Mouse (Mus musculus) embryonic facial prominence, embryonic 15.5 days (tissue): Measurements from ENCODE around the gene Gpr45. TPM values are rescaled to one million over a fixed set of nuclear protein-coding genes. Genes with fewer than 3 reads are reported as not detected.

Experiments used
- ATAC-seq: fragments of 200-750 bp; cut with Nextera tagmentation; 2 replicates; pipeline ENCODE4 v1.8.0; 2017; ENCODE audit warnings: low read depth, moderate TSS enrichment; ENCODE audit not compliant: insufficient number of reproducible peaks, low FRiP score, low TSS enrichment
- H3K27ac ChIP-seq: fragments of 300-500 bp; sonication (generic); replicated peaks from 2 replicates; pipeline ENCODE4 v1.5.1; 2015; ENCODE audit warnings: mild to moderate bottlenecking, inconsistent platforms
- H3K27me3 ChIP-seq: fragments of 300-500 bp; sonication (generic); 2 replicates; pipeline ENCODE4 v1.6.1; 2015; ENCODE audit warnings: inconsistent platforms
- H3K36me3 ChIP-seq: fragments of 300-500 bp; sonication (generic); 2 replicates; pipeline ENCODE4 v1.6.1; 2015; ENCODE audit warnings: mild to moderate bottlenecking, inconsistent platforms
- H3K4me1 ChIP-seq: fragments of 300-500 bp; sonication (generic); 2 replicates; pipeline ENCODE4 v1.6.1; 2015; ENCODE audit warnings: inconsistent platforms
- H3K4me2 ChIP-seq: fragments of 300-500 bp; sonication (generic); replicated peaks from 2 replicates; pipeline ENCODE4 v1.6.1; 2015; ENCODE audit warnings: mild to moderate bottlenecking, inconsistent platforms
- H3K4me3 ChIP-seq: fragments of 300-500 bp; sonication (generic); replicated peaks from 2 replicates; pipeline ENCODE4 v1.5.1; 2015; ENCODE audit warnings: mild to moderate bottlenecking, inconsistent platforms
- H3K9ac ChIP-seq: fragments of 300-500 bp; sonication (generic); 2 replicates; pipeline ENCODE4 v1.6.1; 2015; ENCODE audit warnings: inconsistent platforms
- H3K9me3 ChIP-seq: fragments of 300-500 bp; sonication (generic); replicated peaks from 2 replicates; pipeline ENCODE4 v1.6.1; 2016; ENCODE audit warnings: inconsistent platforms
- WGBS: fragments of 180-500 bp; shearing (Covaris S2); methylation state at CpG from one replicate; pipeline ENCODE4 v1.1.7; 2015; 5-methylcytosine and 5-hydroxymethylcytosine counted together
- polyA plus RNA-seq: library from polyadenylated mRNA; unstranded; fragments of >200 nt; fragmentation: Nextera tagmentation; extraction: Ambion mirVana; gene quantifications from 2 replicates; pipeline ENCODE4 v1.2.1, GENCODE M21; 2015

Gpr45 gene
- 5.9 and 8.0 TPM in 2 replicates for polyA plus RNA-seq

GRCm38 (mm10) chr1:42952734-42953481, at the start of gene Gpr45:
Gene Gpr45 (plus strand): TSS chr1:42952872.
- Histone ChIP-seq H3K27ac (peak within 1 kb of the TSS; percentile 73), H3K9me3 (no peaks in the 10 kb centered on the region), H3K4me1 (0 out of 2 replicates have a peak, but pooled peaks cover 5% of the 10 kb centered on the region), H3K27me3 (no peaks in the 10 kb centered on the region), H3K4me3 (peak within 1 kb of the TSS; percentile 80), H3K36me3 (no peaks in the 10 kb centered on the region), H3K9ac (peak within 1 kb of the TSS; percentile 66), H3K4me2 (peak within 1 kb of the TSS; percentile 95)
- under 1% methylated on average over 67 of the region's 71 CpGs for WGBS
- ATAC-seq, result peak; percentile 83

- Histone ChIP-seq H3K4me3 (no peak overlapping the region), H3K36me3 (peaks cover 26% of the 10 kb centered on the region)
- WGBS, result 81% methylated on average over 11 of the region's 11 CpGs
Measured at GRCm38 (mm10) chr1:42905148-42905547, 47.5 kb upstream of the Gpr45 start.

DNA sequence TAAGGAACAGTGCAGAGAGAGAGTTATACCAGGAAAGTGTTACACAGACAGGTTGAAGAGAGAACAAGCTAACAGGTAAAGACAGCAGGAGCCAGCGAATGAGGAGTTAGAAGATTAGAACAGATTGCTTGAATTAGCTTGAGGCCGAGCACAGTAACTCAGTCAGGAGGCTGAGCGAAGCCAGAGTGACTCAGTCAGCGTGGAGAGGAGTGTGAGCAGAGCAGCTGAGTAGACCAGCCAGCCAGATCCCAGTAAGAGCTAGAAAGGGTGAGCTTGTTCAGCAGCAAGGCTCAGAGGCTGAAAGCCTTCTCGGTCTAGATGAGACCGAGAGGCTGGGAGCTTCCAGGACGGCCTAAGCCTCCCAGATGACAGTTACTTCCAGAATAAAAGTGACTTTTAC, 46.0 kb upstream of the Gpr45 start:
- H3K27ac ChIP-seq, result no peak overlapping the region
- no peaks in the 10 kb centered on the region for H3K9me3 ChIP-seq
- H3K36me3 ChIP-seq, result peaks cover 12% of the 10 kb centered on the region; the same call in 1 of the 2 replicates
- H3K27me3 ChIP-seq, result no peaks in the 10 kb centered on the region
- WGBS, result 63% methylated on average over 7 of the region's 7 CpGs
- H3K9ac ChIP-seq, result no peak overlapping the region
- no peak overlapping the region for H3K4me3 ChIP-seq
- no peaks in the 10 kb centered on the region for H3K4me1 ChIP-seq
- no peak for ATAC-seq
- no peak overlapping the region for H3K4me2 ChIP-seq

More at GRCm38 (mm10) chr1:42905148-42905547, 47.5 kb upstream of the Gpr45 start:
- Histone ChIP-seq H3K27me3 (no peaks in the 10 kb centered on the region), H3K4me2 (no peak overlapping the region), H3K4me1 (no peaks in the 10 kb centered on the region), H3K9ac (no peak overlapping the region), H3K9me3 (no peaks in the 10 kb centered on the region), H3K27ac (no peak overlapping the region)
- ATAC-seq, result no peak

- 56% methylated on average over 4 of the region's 4 CpGs for WGBS
Measured at GRCm38 (mm10) chr1:42907153-42907552, 45.5 kb upstream of the Gpr45 start.

GRCm38 (mm10) chr1:42915062-42915461, 37.6 kb upstream of the Gpr45 start:
- Histone ChIP-seq H3K4me2 (no peak overlapping the region), H3K4me3 (no peak overlapping the region), H3K27me3 (no peaks in the 10 kb centered on the region), H3K27ac (no peak overlapping the region), H3K36me3 (no peaks in the 10 kb centered on the region), H3K4me1 (peaks cover 9% of the 10 kb centered on the region; the same call in 1 of the 2 replicates), H3K9ac (no peak overlapping the region), H3K9me3 (no peaks in the 10 kb centered on the region)
- WGBS, result 11% methylated on average over 4 of the region's 4 CpGs
- ATAC-seq, result no peak

More at GRCm38 (mm10) chr1:42907153-42907552, 45.5 kb upstream of the Gpr45 start:
- Histone ChIP-seq H3K27me3 (no peaks in the 10 kb centered on the region), H3K27ac (no peak overlapping the region), H3K36me3 (peaks cover 12% of the 10 kb centered on the region; the same call in 1 of the 2 replicates), H3K4me3 (no peak overlapping the region), H3K4me2 (no peak overlapping the region), H3K4me1 (no peaks in the 10 kb centered on the region), H3K9ac (no peak overlapping the region), H3K9me3 (no peaks in the 10 kb centered on the region)
- ATAC-seq, result no peak

GRCm38 (mm10) chr1:42916719-42917118, 36.0 kb upstream of the Gpr45 start:
- Histone ChIP-seq H3K36me3 (no peaks in the 10 kb centered on the region), H3K4me2 (no peak overlapping the region), H3K9ac (no peak overlapping the region), H3K27ac (no peak overlapping the region), H3K27me3 (no peaks in the 10 kb centered on the region), H3K9me3 (no peaks in the 10 kb centered on the region), H3K4me1 (peaks cover 9% of the 10 kb centered on the region; the same call in 1 of the 2 replicates), H3K4me3 (no peak overlapping the region)
- WGBS, result 77% methylated on average over 7 of the region's 7 CpGs
- no peak for ATAC-seq

DNA sequence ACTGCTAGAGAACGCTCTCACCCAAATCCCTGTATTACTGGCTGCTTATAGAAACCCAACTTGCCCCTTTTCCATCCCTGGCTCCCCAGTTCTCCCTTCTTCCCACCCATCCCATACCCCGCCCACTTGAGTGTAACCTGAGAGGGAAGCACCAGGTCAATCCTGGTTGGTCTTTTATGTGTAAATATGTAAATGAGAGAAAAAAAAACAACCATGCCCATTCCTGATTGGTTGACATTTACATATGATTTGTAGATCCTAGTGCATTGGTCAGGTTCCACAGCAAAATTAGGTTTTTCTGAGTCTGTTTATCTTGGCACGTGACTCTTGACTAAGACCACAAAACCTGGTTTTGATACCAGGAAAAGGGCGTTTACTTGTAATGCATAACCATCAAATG, 34.8 kb upstream of the Gpr45 start:
- H3K27ac ChIP-seq, result no peak overlapping the region
- peak; percentile 63 for ATAC-seq

DNA sequence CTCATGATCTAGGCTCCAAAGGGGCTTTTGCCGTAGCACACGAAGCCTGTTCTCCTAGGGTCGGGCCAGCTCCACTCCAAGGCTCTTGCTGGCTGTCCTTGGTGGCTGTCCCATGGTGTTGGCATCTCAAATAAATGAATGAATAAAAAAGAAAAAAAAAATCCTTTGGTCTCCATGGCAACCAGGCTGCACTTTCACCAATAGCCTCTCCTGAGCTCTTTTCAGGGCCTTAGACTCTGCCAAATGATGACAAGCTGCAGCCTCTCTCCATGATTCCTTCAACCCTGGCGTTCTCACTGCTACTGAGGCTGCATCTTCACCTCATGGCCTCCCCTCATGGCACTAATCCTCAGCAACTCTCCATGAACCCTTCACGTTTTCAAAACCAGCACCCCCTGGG, 28.7 kb upstream of the Gpr45 start:
- no peaks in the 10 kb centered on the region for H3K9me3 ChIP-seq
- WGBS, result 78% methylated on average over 5 of the region's 5 CpGs
- H3K27ac ChIP-seq, result no peak overlapping the region
- H3K27me3 ChIP-seq, result no peaks in the 10 kb centered on the region
- ATAC-seq, result no peak
- no peaks in the 10 kb centered on the region for H3K4me1 ChIP-seq
- H3K4me3 ChIP-seq, result no peak overlapping the region
- no peak overlapping the region for H3K4me2 ChIP-seq
- H3K36me3 ChIP-seq, result no peaks in the 10 kb centered on the region
- no peak overlapping the region for H3K9ac ChIP-seq

More for the DNA sequence above, 34.8 kb upstream of the Gpr45 start:
- Histone ChIP-seq H3K9ac (no peak overlapping the region), H3K4me1 (peaks cover 9% of the 10 kb centered on the region; the same call in 1 of the 2 replicates), H3K9me3 (no peaks in the 10 kb centered on the region), H3K4me3 (no peak overlapping the region), H3K27me3 (no peaks in the 10 kb centered on the region), H3K4me2 (peak overlapping the region; percentile 21), H3K36me3 (no peaks in the 10 kb centered on the region)
- 8% methylated on average over 4 of the region's 4 CpGs for WGBS

DNA sequence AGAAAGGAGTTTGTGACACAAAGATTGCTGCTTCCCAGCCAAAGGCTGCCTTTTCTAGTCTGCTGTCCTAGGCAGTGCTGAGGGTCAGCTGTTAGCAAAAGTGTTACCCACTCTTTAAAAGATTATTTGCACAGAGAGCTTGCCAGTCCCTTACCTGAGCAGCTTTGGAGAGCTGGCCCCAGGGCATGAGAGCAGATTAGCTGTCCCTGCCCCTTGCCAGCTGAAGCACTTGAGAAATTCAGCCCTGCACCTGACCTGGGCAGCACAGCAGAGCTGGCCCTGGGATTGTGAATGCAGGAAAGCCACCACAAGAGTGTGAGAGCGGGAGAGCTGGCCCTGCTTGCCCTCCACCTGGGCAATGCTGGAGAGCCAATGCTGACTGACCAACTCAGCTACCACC, 19.1 kb upstream of the Gpr45 start:
- Histone ChIP-seq H3K9ac (no peak overlapping the region), H3K36me3 (no peaks in the 10 kb centered on the region), H3K4me2 (no peak overlapping the region), H3K9me3 (no peaks in the 10 kb centered on the region), H3K4me3 (no peak overlapping the region), H3K27ac (no peak overlapping the region), H3K27me3 (no peaks in the 10 kb centered on the region), H3K4me1 (no peaks in the 10 kb centered on the region)
- WGBS, result 73% methylated on average over 1 of the region's 1 CpGs
- ATAC-seq, result no peak

DNA sequence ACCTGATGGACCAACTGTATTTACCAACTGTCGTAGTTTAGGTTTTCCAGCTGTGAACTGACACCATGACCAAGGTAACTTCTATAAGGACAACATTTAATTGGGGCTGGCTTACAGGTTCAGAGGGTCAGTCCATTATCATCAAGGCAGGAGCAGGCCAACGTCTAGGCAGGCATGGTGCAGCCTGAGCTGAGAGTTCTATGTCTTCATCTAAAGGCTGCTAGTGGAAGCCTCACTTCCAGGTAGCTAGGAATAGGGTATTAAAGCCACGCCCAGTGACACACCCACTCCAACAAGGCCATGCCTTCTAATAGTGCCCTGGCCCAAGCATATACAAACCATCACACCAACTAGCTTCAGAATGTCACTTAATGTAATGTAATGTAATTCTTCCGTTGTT, 4.2 kb upstream of the Gpr45 start:
- Histone ChIP-seq H3K4me3 (no peak overlapping the region), H3K4me2 (no peak overlapping the region), H3K27me3 (no peaks in the 10 kb centered on the region), H3K36me3 (no peaks in the 10 kb centered on the region), H3K27ac (no peak overlapping the region), H3K9ac (no peak overlapping the region), H3K9me3 (no peaks in the 10 kb centered on the region), H3K4me1 (0 out of 2 replicates have a peak, but pooled peaks cover 5% of the 10 kb centered on the region)
- ATAC-seq, result no peak
- 74% methylated on average over 4 of the region's 4 CpGs for WGBS

DNA sequence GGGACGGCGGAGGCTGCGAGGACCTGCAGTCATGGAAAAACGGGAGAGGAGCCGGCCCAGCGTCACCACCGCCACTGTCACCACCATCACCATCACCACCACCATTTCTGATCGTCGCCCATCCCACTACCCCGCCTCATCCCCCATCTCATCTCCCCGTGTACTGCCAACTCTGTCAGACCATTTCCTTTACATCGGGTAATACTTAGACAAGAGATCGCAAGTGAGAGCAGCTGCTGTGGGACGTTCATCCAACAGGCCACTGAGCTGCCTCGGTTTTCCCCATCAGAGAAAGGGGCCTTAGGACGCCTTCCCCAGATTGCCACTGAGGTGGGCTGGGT, 780 bp downstream of the Gpr45 start:
- Histone ChIP-seq H3K4me2 (peak overlapping the region; percentile 95), H3K9me3 (no peaks in the 10 kb centered on the region), H3K9ac (peak overlapping the region; percentile 66), H3K27ac (peak overlapping the region; percentile 73), H3K36me3 (no peaks in the 10 kb centered on the region), H3K4me3 (peak overlapping the region; percentile 80), H3K27me3 (no peaks in the 10 kb centered on the region), H3K4me1 (0 out of 2 replicates have a peak, but pooled peaks cover 5% of the 10 kb centered on the region)
- 0% methylated on average over 16 of the region's 16 CpGs for WGBS
- ATAC-seq, result peak; percentile 39; the same call in 1 of the 2 replicates
